Mouse (Mus musculus): ENCODE measurements at regions not wholly inside any gene's neighbourhood (a gene's known extent, or its start where the extent isn't known, plus 50 kb on each side); places are given as distances from the start of the nearest gene placed in this dataset.

DNA sequence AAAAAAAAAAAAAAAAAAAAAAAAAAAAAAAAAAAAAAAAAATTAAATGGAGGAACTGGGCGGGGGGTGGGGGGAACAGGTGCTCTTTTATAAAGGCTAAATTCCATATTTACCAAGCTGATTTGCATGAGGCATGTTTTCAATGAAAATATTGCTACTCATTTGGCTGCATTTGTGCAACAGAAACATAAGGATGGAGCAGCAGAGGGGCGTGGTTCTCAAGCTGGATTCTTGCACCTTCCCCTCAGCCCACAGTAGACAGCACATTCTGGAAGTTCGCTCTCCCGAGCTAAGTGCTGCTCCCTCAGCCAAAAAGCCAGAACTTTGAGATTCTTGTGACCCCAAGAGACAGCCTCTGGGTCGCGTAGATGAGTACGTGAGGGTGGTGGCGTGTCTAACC lies 201.8 kb downstream of the Cdca7 start:
- no peak for DNase-seq

DNA sequence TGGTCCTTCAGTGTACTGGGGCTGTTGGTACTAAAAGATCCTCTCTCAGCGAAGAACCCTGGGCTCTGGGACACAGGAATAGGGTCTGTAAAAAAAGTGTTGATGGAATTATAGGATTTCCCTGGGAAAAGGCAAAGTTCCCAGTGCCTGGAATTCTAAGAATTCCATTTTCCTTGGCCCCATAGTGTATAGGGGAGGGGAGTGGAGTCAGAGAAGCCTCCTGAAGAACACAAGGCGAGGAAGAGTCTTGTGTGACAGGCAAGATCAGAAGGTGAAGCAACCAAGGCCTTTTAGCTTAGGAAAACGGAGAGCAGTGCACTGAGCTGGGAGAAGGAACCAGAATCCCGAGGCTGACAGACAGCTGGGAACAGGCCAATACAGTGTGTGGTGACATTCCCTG lies 212.1 kb downstream of the Cdca7 start:
- no peak for DNase-seq

DNA sequence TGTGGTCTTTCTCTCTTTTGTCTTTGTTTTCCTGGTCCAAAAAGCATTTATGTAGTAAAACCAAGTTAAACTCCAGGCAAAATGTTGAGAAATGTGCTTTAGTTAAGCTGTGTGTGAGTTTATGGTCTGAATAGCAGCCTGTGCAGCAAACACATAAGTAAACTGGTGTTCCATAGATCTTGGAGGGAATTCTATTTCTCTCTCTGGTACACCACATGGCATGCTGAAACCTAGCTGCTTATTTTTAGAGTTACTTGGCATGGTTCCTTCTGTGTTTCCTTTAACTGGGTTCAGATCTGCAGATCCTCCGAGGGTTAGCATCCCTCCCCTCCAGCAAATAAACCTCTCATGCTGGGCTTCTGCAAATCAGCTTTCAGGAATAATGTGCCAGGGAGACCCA lies 225.1 kb downstream of the Cdca7 start:
- no peak for DNase-seq

DNA sequence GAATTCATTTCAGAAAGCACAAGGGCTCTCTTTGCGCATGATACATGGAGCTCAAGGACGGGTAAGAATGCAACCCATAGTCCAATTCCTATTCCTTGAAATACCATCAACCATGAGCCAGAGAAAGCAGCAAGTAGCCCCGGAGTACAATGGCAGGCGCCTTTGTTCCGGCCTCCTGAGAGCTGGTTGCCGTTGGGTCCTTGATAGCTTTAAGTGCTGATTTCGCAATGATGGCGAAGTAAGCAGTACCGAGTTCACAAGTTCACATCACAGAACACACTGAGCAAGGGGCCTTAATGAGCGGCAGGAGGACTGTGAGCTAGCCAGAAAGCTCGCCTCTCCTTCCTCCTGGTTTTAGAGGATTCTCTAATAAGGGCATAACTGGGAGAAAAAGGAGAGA lies 227.3 kb downstream of the Cdca7 start:
- DNase-seq: no peak

DNA sequence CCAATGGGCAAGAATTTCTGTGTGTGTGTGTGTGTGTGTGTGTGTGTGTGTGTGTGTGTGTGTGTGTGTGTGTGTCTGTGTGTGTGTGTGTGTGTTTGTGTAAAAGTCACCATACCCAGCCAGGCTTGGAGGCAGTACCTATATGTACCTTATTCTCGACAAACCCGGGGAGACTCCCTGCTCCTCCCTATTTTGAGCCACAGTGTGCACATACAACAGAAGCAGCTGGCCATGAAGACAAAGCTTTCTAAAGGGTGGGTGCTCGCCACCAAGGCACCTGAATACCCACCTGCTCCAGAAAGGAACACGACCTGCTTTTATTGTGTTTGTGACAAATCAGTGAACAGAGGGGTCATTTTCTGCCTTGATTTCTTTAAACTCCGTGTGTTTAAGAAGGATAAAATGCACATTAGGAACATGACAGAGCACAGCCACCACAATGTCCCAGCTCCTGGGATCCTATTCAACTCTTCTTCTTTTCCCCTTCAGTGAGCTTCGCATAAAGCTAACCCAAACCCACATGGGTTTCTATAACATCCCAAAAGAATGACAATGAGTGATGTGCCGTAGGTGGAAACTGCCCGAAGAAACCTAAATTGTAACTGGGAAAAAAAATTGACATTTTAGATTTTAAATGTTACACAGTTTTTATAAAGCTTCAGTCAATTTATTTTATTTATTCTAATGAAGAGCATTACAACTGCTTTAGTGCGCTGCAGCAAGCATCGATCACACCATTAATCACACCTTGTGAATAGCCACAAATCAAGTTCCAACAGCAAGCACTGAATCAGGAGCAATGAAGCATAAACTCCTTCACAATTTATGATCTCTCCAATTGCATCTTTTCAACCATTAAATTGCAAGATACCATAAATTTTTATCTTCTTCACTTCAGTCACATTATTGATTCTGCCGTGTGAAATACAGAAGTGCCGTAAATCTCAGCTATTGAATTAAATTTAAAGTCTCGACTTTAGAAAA lies 232.0 kb downstream of the Cdca7 start:
- no peak for DNase-seq

DNA sequence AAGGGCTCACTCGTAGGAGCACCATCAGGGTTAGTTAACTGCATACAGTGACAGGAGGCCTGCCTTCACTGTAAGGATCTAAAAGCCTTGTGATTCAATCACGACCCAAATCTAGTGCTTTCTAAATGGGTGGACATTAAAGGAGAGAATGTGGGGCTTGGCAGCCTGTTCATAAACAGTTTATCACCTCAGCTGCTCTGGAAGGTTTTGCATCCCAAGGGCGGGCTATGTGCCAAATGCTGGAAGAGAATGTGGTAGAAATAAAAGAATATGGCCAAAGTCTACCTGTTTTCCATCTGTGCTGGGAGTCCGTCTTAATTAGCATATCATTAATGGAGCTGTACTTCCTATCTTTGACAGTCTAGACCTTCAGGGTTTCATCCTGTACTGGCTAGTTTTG lies 241.0 kb downstream of the Cdca7 start:
- DNase-seq: no peak

DNA sequence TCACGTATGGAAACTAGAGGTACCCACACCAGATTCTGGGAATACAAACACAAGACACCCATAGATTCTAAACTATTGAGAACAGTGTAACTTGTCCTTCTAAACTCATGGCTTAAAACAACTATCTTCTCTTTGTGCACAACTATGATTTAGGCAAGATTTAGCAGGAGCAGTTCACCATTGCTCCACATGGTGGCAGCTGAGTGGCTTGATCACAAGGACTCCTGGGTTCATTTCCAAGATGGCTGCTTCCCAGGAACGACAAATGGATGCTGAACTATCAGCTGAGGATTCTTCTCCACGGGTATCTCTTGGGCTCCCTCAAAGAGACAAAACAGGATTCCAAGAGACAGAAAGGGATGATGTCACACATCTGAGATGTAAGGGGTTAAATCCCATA lies 251.5 kb downstream of the Sp3 start:
- peak; percentile 55 for DNase-seq

DNA sequence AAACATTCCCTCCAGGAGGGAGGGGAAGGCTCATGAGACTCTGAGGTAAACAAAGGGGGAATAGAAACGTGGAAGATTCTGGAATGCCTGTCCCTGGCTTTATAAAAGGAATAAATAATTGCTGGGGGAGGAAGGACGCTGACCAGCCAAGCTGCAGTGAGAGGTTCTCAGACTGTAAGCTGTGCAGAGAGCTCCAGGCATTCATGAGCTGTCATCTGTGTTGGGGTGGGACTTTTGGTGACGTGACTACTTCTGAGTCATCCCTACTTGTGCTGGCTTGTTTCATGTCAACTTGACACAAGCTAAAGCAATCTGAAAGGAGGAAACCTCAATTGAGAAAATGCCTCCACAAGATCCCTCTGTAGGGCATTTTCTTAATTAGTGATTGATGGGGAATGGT lies 246.9 kb downstream of the Sp3 start:
- no peak for DNase-seq

DNA sequence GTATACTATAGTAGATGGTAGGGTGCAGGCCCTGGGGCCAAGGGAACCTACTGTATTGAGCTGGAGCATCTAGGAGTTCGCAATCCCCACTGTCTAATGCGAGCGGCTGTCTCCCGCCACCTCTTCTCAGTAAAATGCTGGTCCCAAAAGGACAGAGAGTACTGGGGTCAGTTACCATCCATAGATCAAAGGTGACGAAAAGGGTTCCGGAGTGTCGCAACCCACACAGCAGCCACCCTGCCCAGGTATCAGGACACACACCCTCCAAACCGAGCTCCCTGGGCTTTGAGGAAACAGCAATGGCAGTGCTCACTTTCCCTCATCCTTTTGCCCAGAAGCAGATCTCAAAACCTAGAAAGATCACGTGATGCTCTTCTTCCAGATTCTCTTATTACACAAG lies 245.2 kb downstream of the Sp3 start:
- no peak for DNase-seq

DNA sequence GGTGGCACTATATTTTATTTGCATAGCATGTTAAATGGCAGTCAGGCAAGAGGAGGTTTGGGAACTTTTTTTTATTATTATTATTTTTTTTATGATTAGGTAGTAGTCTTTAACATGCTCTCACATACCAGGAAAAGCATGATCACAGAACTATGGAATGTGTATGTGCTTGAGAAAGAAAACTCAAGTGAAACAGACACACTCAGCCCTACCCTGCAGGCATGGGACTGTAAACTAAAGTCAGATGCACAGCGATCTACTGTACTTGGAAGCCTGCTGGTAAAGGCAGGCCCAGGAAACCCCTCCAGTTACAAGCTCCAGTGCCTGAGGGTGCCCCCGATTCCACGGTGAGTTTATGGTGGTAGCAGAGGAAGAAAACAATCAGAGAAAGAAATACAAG lies 243.6 kb downstream of the Sp3 start:
- no peak for DNase-seq

DNA sequence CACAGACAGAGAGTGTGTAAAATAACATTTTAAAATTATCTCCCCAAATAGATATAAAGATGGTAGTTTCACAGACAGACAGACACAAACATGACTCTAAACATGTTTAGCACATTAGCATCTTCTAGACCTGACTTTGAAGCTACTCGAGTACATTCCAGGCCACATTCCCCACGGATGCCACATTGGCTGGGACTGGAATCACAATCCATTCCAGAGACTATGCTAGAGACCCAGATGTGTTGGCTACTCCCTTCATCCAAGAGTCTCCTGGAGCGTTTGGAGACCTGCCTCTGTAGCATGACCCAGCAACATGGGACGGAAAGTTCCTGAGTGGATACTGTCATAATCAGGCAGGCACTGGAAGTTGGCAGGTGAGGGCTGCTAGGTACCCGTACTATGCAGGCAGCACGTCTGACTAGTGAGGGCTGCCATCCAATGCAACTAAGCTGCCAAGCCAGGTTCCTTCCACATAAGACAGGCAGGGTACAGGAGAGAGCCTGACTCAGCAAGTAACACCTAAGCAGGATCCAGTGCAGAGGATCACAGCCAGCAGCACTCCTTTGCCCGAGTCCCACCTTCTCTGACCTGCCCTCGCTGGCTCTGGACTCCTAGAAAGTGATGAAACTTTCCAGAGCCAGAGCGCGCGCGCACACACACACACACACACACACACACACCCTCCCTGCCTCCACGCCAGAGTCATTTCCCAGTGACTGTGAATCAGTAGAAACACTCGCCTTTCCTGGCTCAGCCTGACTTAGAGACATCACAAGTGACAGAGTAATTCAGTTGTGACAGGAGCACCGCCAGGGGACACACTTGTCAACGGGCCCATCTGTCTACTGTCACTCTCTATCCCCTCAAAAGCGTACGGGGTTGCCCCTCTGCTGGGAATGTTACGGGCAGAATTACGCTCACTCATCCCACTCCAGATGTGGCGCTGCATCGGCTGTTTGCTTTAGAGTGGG lies 239.6 kb downstream of the Sp3 start:
- no peak for DNase-seq

DNA sequence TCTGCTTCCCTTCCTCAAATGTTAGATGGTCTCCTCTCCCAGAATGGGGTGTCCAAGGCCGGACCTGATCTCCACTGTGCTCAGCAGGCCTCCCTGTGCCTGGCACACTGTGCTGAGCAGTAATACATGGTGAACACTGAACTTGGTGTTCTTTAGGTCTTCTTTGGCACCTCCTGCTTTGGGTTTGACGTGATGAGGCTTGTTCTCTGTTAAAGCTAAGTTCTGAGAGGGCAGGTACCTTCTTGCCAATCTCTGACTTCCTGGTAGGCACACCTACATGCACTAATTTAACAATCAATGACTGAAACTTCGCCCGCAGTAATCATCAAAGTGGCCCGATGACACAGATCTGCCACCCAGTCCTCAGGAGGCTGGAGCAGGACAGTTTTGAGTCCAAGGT lies 238.5 kb downstream of the Sp3 start:
- DNase-seq: no peak

DNA sequence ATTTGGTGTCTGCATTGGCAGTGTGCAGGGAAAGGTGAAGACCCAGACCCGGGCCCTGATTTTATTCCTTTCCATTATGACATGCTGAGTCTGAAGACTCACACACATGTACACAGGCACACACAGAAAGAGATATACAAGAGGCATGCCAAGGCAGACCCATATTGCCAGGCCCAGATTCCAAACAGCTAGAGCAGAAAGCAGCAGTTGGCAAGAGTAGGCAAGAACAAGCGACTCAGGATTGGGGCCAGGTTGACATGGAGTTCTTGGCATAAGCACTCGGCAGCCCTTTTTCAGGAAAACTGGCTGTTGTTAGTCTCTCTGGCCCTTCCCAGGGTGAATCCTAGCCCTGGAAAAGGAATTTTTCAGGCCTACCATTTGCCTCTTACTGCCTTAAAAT lies 236.6 kb downstream of the Sp3 start:
- DNase-seq: peak; percentile 34

DNA sequence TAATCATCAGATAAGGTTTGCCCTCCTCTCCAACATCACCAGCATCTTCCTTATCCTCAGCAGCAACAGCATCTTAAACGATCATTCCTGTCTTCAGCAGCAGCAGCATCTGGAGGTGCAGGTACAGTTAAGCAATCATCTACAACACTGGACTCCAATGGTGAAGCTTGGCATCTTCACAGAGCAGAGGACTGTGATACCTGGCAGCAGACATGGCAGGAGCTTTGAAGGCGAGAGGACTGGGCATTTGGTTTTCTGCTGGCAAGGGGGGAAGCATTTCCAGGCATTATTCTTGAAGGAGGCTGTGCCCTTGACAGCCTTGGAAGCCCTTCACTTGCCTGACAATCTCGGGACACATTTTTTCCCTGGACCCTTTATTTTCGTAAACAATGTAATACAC lies 235.3 kb downstream of the Sp3 start:
- no peak for DNase-seq

DNA sequence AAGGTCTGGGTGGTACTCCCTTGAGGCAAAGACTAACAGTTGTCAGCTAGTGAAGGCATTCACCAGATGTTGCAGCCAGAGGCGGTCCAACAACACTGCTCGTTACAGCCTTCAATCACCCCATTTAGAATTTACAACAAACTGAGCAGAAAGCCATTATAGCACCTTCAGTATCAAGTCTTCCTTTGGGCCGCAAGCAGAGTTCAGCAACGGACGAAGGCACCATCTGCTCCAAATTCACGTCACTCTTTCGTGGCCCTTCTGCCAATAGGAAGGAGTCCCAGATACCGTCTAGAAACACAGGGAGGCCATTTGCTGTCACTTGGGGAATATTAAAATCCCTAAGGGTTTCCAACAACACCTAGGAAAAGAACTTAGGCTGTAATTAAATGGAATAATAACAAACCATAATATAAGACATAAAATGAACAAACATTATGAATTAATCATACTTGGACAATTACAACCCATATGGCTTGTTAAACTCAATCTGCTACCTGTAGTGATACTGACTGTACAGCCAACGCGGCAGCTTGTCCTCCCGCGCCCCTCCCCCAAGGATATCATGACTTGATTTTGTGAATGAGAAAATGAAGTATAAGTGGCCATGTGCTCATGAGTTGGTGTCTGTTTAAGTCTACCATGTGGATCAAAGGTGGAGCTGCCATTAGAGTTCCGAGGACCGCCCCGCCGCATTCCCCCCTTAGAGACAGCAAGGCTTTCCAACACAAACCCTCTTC lies 233.6 kb downstream of the Sp3 start:
- DNase-seq: no peak

DNA sequence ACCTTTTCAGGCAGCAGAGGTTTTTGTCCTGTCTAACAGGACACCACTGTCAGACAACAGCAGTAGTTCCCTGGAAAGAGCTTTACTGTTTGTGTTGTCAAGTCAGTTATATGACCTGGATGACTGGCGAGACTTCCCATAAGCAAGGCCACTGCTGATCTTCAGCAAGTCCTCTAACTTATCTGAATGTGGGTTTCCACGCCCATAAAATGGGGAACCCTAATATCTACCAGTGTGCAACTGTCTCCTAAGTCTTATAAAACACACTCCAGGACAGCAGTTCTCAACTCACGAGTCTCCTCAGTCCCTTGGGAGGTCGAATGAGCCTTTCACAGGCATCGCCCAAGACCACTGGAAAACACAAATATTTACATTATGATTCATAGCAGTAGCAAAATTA lies 232.9 kb downstream of the Sp3 start:
- no peak for DNase-seq

DNA sequence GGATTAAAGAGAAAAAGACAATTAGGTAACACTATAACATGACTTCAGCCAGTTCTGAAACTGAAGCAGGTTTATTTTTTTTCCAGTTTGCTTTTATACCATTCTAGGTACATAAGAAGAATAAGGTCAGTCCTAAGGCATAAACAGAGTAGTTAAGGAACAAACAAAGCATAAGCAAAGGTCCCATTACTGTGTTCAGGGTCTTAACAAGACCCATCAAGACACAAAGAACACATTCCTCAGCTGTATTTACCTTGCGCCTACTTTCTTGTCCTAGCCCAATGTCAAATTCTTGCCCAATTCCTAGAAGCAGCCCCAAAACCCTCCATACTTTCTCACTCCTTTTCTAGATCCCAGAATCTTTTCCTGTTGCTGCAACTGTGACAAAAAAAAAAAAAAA lies 230.8 kb downstream of the Sp3 start:
- DNase-seq: no peak

DNA sequence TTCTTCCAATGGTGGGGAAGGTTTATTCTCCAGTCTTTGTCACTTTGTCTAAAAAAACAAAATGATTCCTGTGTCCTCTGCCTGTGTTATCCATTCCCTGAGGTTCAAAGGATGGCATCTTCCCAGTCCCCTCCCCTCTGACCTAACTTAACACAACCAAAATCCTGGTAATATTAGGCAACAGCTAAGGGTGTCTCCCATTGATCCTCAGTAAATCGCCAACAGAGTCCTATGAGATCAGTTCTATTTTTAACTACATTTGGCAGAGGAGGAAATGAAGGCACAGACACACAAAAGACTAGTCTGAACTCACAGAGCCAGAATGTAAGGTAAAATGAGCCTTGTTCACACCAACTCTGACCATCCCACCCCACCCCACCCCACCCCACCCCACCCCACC lies 228.8 kb downstream of the Sp3 start:
- DNase-seq: no peak

DNA sequence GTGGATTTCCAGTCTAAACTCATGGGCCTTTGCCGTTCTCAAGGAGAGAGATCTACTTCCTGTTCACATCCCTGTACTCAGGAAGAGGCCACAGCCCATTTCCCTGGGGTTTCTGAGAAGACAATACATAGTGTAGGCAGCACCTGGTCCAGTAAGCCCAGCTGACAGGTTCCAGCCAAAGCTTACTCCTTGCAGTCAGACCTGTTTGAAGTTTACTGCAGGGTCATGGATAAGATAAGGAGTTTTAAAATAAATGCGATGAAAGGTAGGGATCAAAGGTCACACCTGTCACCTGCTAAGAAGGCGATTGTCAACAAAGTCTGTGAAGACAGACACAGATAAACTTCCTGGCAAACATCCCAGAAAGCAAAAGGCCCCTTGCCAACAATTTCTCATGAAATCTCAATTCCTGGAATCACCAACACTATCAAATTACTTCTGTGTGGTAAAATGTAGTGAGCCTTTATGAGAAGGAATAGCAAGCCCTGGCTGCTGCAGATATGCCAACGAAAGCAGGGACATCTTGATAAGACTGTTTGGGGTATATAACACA lies 227.5 kb downstream of the Sp3 start:
- no peak for DNase-seq

DNA sequence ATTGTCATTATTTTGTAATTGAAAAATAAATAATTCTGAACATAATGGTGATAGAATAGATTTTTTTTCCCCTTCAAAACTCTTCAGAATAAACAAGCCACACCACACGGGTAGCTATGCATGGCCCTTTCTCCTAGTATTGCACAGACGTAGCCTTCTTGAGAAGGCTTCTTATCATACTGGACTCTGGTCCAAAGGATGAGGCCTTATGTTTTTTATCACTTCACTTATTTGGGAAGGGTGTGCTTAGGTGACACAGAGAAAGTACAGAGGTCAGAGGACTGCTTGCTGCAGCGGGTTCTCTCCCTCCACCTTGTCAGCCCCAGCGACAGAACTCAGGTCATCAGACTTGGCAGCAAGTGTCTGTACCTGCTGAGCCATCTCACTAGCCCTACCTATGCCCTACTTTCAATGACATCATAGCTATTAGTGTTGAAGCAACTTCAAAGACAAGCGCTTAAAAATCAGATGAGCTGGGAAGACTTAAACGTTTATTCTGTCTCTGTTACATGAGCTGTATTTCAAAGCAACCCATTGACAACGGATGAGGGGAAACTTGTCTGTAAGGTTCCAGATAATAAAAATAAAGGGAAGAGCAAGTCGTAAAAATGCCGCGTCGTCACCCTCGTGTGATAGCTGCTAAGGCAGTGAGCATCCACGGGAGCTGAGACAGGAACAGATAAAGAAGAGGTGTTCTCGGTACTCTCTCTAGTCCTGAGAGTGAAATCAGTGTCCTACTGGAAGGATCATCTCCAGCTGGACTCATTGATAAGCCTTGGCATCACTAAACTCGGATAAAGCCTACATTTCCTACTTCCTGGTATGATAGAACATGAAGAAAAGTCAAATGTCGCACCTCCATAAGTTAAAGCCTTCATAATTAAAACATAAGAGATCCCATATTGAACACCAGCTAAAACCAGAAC lies 226.2 kb downstream of the Sp3 start:
- no peak for DNase-seq

DNA sequence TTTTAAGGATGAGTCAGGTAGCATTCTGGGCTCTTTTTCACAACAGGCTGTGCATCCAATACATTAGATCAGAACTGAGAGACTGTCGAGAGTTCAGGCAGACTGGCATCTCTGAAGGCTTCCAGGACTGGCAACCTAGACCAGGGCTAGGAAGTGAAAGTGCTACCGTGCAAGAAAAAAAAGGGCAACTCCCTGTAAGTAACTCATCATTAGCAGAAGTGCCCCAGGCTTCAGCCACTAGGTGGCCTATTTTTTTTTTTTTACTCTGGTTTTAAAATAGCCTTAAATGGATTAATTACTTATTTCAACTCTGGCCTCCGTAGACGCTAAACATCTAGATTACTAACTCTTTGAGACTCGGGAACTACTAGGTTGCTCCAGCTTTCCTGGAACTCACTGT lies 216.8 kb downstream of the Sp3 start:
- DNase-seq: no peak

Data from right cerebral cortex, postnatal 4 days (tissue).